Mouse (Mus musculus): ENCODE measurements around the gene Chmp2b.

Gene Chmp2b

DNA sequence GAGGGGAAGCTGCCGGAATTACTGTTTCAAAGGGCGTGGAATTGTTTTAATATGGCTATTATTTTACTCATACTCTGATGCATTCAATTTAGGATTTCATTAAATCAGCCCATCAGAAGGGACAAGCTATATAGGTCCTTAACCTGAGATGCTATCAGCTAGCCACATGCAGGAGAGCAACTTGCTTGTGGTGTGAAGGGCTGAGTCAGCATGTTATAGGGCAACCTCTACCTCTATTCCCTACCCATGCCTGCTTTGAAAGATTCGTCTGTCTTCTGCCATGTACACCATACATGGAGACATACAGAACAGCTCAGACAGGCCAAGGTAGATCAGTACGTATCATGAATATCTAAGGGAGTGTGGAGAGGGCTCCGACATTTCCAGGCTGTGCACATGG is 35.8 kb downstream of the Chmp2b start:
- DNase-seq (ENCODE audit: low read depth) = no peak

DNA sequence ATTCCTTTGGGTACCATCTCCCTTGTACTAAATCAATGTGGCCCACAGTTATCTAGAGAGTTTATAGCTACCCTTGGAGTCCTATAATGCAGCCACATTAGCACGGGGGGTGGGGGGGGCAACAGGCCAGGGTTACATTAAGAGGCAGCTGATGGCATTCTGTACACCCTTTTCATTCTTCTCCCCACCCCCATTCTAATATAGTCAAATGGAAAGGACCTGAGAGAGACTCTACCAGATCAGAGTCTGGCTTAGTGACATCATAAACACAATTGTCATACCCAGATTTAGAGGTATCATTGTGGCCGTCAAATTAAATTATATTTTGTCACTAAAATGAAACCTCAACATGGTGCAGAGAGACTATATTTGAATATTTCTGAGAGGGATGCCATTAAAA is 36.5 kb downstream of the Chmp2b start:
- no peak for DNase-seq (ENCODE audit: low read depth)

DNA sequence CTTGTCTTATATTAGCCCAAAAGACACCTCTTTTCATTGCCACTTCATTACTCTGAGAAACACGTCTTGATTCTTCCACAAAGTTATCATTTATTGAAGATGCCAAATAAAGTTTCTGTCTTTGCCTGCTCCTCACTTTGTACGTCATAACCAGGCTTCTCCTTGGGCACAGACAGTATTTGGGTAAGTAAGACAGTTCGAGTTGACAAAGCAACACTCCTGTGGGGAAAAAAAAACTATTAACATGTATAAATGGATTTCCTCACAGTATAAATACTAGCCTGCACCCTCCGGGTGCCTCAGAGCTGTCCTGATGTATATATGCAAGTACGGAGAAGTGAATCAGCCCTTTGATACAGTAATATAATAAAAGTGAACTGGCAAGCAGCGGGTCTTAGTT is 42.3 kb downstream of the Chmp2b start, which contains the start of gene Pou1f1:
TSS of gene Pou1f1 (plus strand) at position 301 of the 400 bp plus-strand sequence.
- no peak for DNase-seq (ENCODE audit: low read depth)

DNA sequence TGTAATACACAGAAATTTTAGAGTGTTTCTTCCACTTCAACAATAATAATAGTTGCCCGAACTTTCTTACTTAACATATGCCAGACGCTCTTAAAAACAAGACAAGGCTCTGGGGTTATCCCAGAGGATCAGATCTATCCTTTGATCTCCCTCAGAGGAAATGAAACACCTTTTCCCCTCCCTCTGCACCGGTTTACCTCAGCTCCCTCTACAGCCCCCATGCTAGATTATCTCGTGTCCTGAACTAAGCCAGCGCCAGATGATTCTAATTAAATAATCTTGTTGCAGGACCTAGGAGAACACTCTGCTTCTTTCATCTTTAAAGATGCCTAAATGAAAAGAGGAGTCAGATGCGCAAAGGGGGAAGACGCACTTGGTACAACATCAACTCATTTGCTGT is 48.3 kb downstream of the Chmp2b start:
- no peak for DNase-seq (ENCODE audit: low read depth)

DNA sequence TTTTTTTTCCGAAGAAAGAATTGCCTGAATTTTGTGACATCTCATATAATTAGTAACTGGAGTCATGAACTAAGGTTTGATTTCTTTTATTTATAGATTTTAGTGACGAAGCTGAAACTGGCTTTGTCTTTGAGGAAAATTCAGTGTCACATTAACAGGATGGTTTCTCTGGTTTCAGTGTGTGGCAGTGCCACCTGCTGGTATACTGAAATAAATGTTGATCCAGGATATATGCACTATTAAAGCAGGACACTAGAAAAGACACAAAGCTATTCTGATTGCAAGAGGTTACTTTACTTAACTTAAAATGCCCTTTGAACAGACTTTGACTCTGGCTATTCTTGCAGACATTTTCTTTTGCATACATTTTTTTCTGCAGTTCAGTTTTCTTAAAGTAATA is 65.5 kb downstream of the Chmp2b start:
- peak; percentile 30 for DNase-seq (ENCODE audit: low read depth)

DNA sequence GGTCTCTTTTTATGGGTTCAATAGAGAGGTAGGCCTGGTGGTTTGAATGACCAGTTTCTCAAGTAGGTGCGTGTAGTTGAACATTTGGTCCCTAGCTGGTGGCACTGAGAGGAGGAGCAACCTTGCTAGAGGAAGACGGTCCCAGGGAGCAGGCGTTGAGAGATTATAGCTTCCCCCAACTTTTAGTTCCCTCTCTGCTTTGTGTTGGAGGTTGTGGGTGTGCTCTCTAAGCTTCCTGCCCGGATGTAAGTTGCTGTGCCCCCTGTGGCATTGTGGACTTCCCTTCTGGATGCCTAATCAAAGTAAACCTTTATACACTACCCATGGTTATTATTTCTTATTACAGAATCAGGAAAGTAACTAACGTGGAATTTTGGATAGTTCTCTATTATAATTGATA is 66.5 kb downstream of the Chmp2b start:
- no peak for DNase-seq (ENCODE audit: low read depth)

Data from naive thymus-derived CD4-positive, alpha-beta T cell, adult 2 months (primary cell).